Mouse (Mus musculus) ES-Bruce4 (cell line): ENCODE results near the gene Coq9. TPM values are rescaled to one million over a fixed set of nuclear protein-coding genes. Genes with fewer than 3 reads are reported as not detected.
A peak's percentile ranks its signal among the peaks of the same experiment; 100 is the strongest.
"Not testable (repeated sequence)": the region's sequence is repeated elsewhere in the genome, so short reads cannot be mapped to it uniquely, and the experiment has no call there.

ENCODE experiments used
- H3K27ac ChIP-seq: 2 replicates; pipeline ENCODE4 v1.5.1; 2012; ENCODE audit warnings: low read length, inconsistent platforms; ENCODE audit not compliant: insufficient read depth
- H3K27me3 ChIP-seq: 2 replicates; pipeline ENCODE4 v1.6.1; 2012; ENCODE audit warnings: mild to moderate bottlenecking, low read length, inconsistent platforms; ENCODE audit not compliant: control insufficient read depth, poor library complexity, insufficient read depth, severe bottlenecking
- H3K36me3 ChIP-seq: 2 replicates; pipeline ENCODE4 v1.6.1; 2012; ENCODE audit warnings: inconsistent platforms, mild to moderate bottlenecking, low read length, moderate library complexity; ENCODE audit not compliant: control insufficient read depth, poor library complexity, insufficient read depth, severe bottlenecking
- H3K4me1 ChIP-seq: one replicate; pipeline ENCODE4 v1.8.1; 2011; ENCODE audit warnings: low read length; ENCODE audit not compliant: control insufficient read depth, insufficient read depth
- H3K4me3 ChIP-seq: 2 replicates; pipeline ENCODE4 v1.5.1; 2011; ENCODE audit warnings: low read depth, mild to moderate bottlenecking, low read length
- H3K9ac ChIP-seq: 2 replicates; pipeline ENCODE4 v1.6.1; 2012; ENCODE audit warnings: low read depth, mild to moderate bottlenecking, inconsistent platforms; ENCODE audit not compliant: poor library complexity, severe bottlenecking
- H3K9me3 ChIP-seq: replicated peaks from 2 replicates; pipeline ENCODE4 v1.6.1; 2012; ENCODE audit warnings: mild to moderate bottlenecking, low read length, inconsistent platforms; ENCODE audit not compliant: control insufficient read depth, poor library complexity, insufficient read depth, severe bottlenecking
- CTCF ChIP-seq: IDR thresholded peaks from one replicate; pipeline ENCODE4 v1.8.1; 2011; ENCODE audit warnings: low read depth, low read length
- EP300 ChIP-seq: IDR thresholded peaks from 2 replicates; pipeline ENCODE4 v1.6.1; 2011; ENCODE audit warnings: low read depth, low read length; ENCODE audit not compliant: insufficient read depth
- POLR2A ChIP-seq: IDR thresholded peaks from one replicate; pipeline ENCODE4 v1.8.1; 2011; ENCODE audit warnings: low read length; ENCODE audit not compliant: insufficient read depth
- polyA plus RNA-seq: library from polyadenylated mRNA; stranded (reverse); fragments of >200 nt; gene quantifications from 2 replicates; pipeline ENCODE4 v1.2.4, GENCODE M21; 2011; ENCODE audit warnings: low read depth; ENCODE audit not compliant: missing spikeins, insufficient read depth, insufficient read length

The Coq9 gene
- polyA plus RNA-seq, 1 experiment = 36.0 TPM

DNA sequence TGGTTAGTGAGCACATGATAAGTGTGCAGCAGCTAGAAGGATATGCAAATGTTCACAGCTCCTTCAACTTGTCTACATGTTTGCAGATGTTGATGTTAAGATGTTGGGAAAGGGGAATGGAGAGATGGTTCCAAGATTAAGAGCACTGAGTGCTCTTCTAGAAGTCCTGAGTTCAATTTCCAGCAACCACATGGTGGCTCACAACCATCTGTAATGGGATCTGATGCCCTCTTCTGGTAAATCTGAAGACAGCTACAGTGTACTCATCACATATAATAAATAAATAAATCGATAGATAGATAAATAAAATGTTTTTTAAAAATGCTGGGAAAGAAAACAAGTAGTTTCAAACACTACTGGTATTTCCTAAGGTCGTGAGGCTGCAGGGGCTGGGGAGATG, 3.1 kb downstream of the Coq9 start:
- Histone ChIP-seq H3K4me3 (no peak overlapping the region), H3K4me1 (no peaks in the 10 kb centered on the region), H3K9ac (no peak overlapping the region), H3K9me3 (no peaks in the 10 kb centered on the region), H3K36me3 (peaks cover 12% of the 10 kb centered on the region), H3K27me3 (no peaks in the 10 kb centered on the region), H3K27ac (no peak overlapping the region)
- TF ChIP-seq EP300 (no peak), CTCF (no peak), POLR2A (no peak)

DNA sequence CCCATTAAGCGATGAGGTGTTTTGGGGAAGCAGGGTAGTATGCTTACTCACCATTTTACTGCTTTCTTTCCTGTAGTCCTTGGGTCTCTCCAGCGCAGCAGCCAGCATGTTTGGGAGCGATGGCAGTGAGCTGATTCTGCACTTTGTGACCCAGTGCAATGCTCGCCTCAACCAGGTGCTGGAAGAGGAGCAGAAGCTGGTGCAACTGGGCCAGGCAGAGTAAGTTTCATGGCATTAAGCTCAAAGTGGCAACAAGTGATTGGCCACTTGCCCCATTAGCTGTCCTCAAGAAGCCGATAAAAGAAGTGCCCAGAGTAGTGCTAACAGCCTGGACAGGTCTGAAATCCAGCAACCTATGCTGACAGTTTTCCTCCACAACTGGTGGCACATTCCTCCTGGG, 11.9 kb downstream of the Coq9 start:
- H3K4me3 ChIP-seq = no peak overlapping the region
- H3K27me3 ChIP-seq = no peaks in the 10 kb centered on the region
- TF ChIP-seq POLR2A = no peak
- no peak for TF ChIP-seq CTCF
- TF ChIP-seq EP300 = no peak
- no peaks in the 10 kb centered on the region for H3K4me1 ChIP-seq
- no peak overlapping the region for H3K9ac ChIP-seq
- H3K27ac ChIP-seq = no peak overlapping the region
- peaks cover 54% of the 10 kb centered on the region for H3K36me3 ChIP-seq
- no peaks in the 10 kb centered on the region for H3K9me3 ChIP-seq

DNA sequence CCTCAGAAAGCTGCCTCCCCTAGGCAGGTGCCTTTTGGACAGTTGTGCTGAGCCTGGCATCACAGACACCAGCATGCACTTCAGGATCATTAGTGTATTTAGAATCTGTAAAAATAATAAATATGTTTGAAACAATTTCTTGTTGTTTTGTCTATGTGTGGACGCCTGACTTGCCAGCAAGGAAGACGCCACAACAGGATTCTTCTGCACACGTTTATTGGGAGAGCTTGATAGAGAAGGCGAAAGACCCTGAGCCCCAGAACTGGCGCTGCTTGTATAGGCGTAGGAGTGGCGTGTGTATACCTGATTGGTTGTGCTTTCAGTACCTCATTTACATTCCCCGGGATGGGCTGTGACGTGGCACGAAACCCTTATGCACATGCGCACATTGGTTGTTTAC, 16.6 kb downstream of the Coq9 start:
- not testable (repeated sequence) for H3K9ac ChIP-seq, H3K9me3 ChIP-seq, H3K27ac ChIP-seq, H3K4me1 ChIP-seq, H3K27me3 ChIP-seq, H3K4me3 ChIP-seq
- peaks cover 40% of the 10 kb centered on the region for H3K36me3 ChIP-seq

DNA sequence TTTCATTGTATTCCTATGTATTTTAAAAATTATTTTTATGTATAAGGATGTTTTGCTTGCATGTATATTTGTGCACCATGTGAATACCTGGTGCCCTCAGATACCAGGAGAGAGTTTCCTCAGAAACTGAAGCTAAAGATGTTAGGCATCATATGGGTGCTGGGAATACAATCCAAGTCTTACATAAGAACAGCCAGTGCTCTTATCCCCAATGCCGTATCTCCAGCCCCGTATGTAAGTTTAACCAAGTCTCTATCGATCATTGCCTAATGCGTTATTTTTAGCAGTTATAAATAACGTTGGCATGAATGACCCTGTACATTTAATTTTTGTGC, 18.9 kb downstream of the Coq9 start:
- Histone ChIP-seq H3K27me3 (no peaks in the 10 kb centered on the region), H3K27ac (no peak overlapping the region), H3K9ac (0 out of 2 replicates have a peak overlapping the region, but pooled peaks have one; percentile 32), H3K9me3 (no peaks in the 10 kb centered on the region), H3K4me3 (no peak overlapping the region), H3K4me1 (no peaks in the 10 kb centered on the region), H3K36me3 (peaks cover 33% of the 10 kb centered on the region)
- TF ChIP-seq CTCF = no peak
- no peak for TF ChIP-seq EP300
- TF ChIP-seq POLR2A = no peak

DNA sequence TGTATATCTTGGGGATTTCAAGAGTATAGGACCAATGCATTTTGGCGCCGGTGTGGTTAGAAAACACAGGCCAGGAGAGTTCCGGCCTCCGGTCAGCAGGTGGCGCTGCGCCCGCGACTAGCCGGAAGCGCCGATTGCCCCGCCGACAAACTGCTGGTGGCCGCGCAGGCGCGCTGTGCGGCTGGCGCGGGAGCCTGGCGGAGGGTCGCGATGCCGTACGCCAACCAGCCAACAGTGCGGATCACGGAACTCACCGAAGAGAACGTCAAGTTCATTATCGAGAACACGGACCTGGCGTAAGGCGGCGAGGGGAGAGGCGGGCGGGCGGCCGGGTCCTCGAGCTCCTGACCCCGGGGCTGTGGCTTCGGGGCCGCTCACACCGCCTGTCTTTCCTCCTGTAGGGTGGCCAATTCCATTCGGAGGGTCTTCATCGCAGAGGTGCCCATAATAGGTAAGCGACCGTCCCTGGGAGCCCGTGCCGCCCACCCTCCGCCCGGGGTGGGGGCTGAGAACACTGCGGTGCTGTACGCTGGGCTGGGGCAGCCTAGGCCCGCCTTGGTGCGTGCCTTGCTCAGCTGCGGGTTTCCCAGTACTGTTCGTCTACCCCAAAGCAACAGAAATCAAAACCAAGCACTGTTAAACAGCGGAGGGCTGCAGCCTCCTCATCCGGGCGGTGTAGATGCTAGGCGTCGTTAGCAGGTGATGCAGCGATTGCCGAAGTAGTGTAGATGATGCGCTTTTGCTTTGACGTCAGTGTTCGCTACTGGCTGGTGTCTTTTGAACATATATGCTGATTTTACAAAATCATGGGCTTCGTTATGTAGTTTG, 19.4 kb downstream of the Coq9 start, which contains the start of gene Polr2c:
TSS of gene Polr2c (plus strand) at position 105 of the 828 bp plus-strand sequence.
- H3K9me3 ChIP-seq = no peaks in the 10 kb centered on the region
- TF ChIP-seq EP300 (no peak), CTCF (peak; percentile 73), POLR2A (no peak)
- no peaks in the 10 kb centered on the region for H3K4me1 ChIP-seq
- no peaks in the 10 kb centered on the region for H3K27me3 ChIP-seq
- peak within 1 kb of the TSS; percentile 99 for H3K9ac ChIP-seq
- H3K4me3 ChIP-seq = peak within 1 kb of the TSS; percentile 97
- peaks cover 33% of the 10 kb centered on the region for H3K36me3 ChIP-seq
- no peak within 1 kb of the TSS for H3K27ac ChIP-seq

DNA sequence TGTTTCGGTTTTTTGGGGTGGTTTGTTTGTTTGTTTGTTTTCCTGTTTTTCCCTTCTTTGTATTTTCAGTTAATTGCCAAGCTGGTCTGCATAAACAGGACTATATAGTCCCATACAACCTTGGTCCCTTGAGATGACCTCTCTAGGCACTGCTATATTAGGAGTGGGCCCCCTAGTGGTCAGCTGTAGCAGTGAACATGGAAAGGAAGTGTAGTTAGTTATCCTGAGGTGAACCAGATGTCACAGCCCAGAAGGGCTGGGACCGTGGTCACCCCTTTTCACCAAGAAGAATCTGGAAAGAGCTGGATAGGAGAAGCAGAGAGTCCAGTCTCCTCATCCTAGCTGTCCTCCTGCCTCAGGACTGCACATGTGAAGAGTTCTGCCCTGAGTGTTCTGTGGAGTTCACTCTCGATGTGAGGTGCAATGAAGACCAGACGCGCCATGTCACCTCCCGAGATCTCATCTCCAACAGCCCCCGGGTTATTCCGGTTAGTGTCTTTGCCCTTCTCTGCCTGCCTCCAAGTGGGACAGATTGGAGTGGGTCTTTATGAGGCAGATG, 23.3 kb downstream of the Coq9 start:
- Histone ChIP-seq H3K4me1 (no peaks in the 10 kb centered on the region), H3K27me3 (no peaks in the 10 kb centered on the region), H3K9ac (no peak overlapping the region), H3K4me3 (no peak overlapping the region), H3K9me3 (no peaks in the 10 kb centered on the region), H3K27ac (no peak overlapping the region), H3K36me3 (peaks cover 39% of the 10 kb centered on the region)
- TF ChIP-seq CTCF = peak; percentile 28
- TF ChIP-seq POLR2A = no peak
